Mouse (Mus musculus) adrenal gland, postnatal 14 days (tissue): ENCODE data around the gene Car9. TPM values are rescaled to one million over a fixed set of nuclear protein-coding genes. Genes with fewer than 3 reads are reported as not detected.

Experiments
- DNase-seq: peaks from one replicate; pipeline ENCODE4 v3.0.0; 2021; ENCODE audit warnings: mixed read lengths
- total RNA-seq: library from RNA; stranded (reverse); gene quantifications from 2 replicates; pipeline ENCODE4 v1.2.3, GENCODE M21; 2021

Gene Car9
- total RNA-seq, 1 experiment from 2014 or later = 0.37 TPM

DNA sequence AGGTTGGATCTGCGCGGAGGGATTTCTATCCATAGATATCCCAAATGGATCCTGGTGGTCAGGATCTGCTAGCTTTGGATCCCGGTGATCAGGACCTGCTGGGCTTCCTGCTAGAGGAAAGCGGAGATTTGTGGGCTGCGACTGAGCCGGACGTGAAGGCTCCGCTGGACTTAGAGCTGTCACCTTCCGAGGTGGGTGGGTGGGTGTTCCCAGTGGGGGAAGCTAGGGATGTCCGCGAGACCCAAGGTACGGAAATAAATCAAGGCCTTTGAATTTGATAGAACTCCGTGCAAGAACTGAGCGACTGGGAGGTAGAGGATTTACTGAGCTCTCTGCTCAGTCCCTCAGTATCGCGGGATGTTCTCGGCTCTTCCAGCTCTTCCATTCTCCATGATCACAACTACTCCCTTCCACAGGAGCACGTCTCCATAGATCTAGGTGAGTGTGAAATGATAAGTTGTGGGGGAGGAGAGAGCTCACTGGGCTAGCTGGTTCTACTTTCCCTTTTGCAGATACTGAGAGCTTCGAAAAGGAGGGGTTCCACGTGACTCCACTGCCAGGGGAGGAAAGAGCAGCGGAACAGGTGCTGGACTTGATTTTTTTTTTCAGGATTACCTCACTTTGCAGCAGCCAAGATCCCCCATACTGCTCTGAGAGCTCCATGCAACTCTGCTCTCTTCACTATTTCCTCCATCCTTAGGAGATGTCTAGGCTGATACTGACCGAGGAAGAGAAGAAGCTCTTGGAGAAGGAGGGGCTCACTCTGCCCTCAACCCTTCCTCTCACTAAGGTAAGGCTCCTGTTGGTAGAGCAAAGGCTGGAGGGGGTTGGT, 56.2 kb downstream of the Car9 start:
- DNase-seq = no peak

Other genes with a start within 250 kb of the Car9 start
- 0.56 and 0.67 TPM in 2 replicates for gene Atp8b5, start 239.8 kb upstream of the Car9 start, total RNA-seq
- 34.8 and 38.6 TPM in 2 replicates for gene Rusc2, start 125.0 kb upstream of the Car9 start, total RNA-seq
- not detected in 2 replicates for gene Fam166b, start 77.8 kb upstream of the Car9 start, total RNA-seq
- 53.9 and 59.0 TPM in 2 replicates for gene Tesk1, start 65.0 kb upstream of the Car9 start, total RNA-seq
- 2.7 and 12.7 TPM in 2 replicates for gene Cd72, start 52.3 kb upstream of the Car9 start, total RNA-seq
- 0.59 and 1.3 TPM in 2 replicates for gene Sit1, start 23.2 kb upstream of the Car9 start, total RNA-seq
- gene Ccdc107, start 14.1 kb upstream of the Car9 start, total RNA-seq = 48.3 and 50.0 TPM in 2 replicates
- 5.2 and 6.8 TPM in 2 replicates for gene Arhgef39, start 7.3 kb upstream of the Car9 start, total RNA-seq
- gene Tpm2, start 16.8 kb downstream of the Car9 start, total RNA-seq = 84.5 and 88.0 TPM in 2 replicates
- gene Creb3, start 55.4 kb downstream of the Car9 start, total RNA-seq = 108 and 117 TPM in 2 replicates
- gene Tln1, start 55.7 kb downstream of the Car9 start, total RNA-seq = 201 and 213 TPM in 2 replicates
- gene Rgp1, start 71.7 kb downstream of the Car9 start, total RNA-seq = 43.3 and 52.6 TPM in 2 replicates
- gene Gba2, start 71.9 kb downstream of the Car9 start, total RNA-seq = 11.7 and 15.0 TPM in 2 replicates
- gene Msmp, start 77.5 kb downstream of the Car9 start, total RNA-seq = 2.1 and 2.3 TPM in 2 replicates
- 36.4 and 43.9 TPM in 2 replicates for gene Npr2, start 125.0 kb downstream of the Car9 start, total RNA-seq
- 0.93 and 1.1 TPM in 2 replicates for gene Spag8, start 146.6 kb downstream of the Car9 start, total RNA-seq
- gene Hint2, start 149.5 kb downstream of the Car9 start, total RNA-seq = 91.7 and 99.5 TPM in 2 replicates
- 7.2 and 9.9 TPM in 2 replicates for gene Tmem8b, start 162.0 kb downstream of the Car9 start, total RNA-seq
- 0.30 TPM in 1 of 2 replicates, not detected in the other for gene Fam221b, start 162.2 kb downstream of the Car9 start, total RNA-seq
- gene Olfr70, start 193.8 kb downstream of the Car9 start, total RNA-seq = not detected in 2 replicates
- not detected in 2 replicates for gene Olfr71, start 203.3 kb downstream of the Car9 start, total RNA-seq
- 4.4 and 6.2 TPM in 2 replicates for gene Hrct1, start 220.2 kb downstream of the Car9 start, total RNA-seq
- gene Spaar, start 223.1 kb downstream of the Car9 start, total RNA-seq = 4.2 and 6.2 TPM in 2 replicates